Mouse (Mus musculus): ENCODE data around the gene Zfp296. TPM values are rescaled to one million over a fixed set of nuclear protein-coding genes. Genes with fewer than 3 reads are reported as not detected.

The Zfp296 gene
- polyA plus RNA-seq, 1 experiment from 2014 or later, result 0.32 TPM

Other genes starting within 250 kb of the Zfp296 start
- 59.2 and 66.0 TPM in 2 replicates for gene Ercc1, start 232.5 kb upstream of the Zfp296 start, polyA plus RNA-seq (2016; fragmentation: Nextera tagmentation; extraction: Ambion mirVana)
- 17.6 and 18.4 TPM in 2 replicates for gene Cd3eap, start 217.8 kb upstream of the Zfp296 start, polyA plus RNA-seq (2016; fragmentation: Nextera tagmentation; extraction: Ambion mirVana)
- 17.5 and 19.4 TPM in 2 replicates for gene Ppp1r13l, start 217.5 kb upstream of the Zfp296 start, polyA plus RNA-seq (2016; fragmentation: Nextera tagmentation; extraction: Ambion mirVana)
- gene Ercc2, start 195.3 kb upstream of the Zfp296 start, polyA plus RNA-seq (2016; fragmentation: Nextera tagmentation; extraction: Ambion mirVana), result 15.9 and 17.5 TPM in 2 replicates
- 4.2 and 4.6 TPM in 2 replicates for gene Klc3, start 173.2 kb upstream of the Zfp296 start, polyA plus RNA-seq (2016; fragmentation: Nextera tagmentation; extraction: Ambion mirVana)
- 60.6 and 62.3 TPM in 2 replicates for gene Ckm, start 172.5 kb upstream of the Zfp296 start, polyA plus RNA-seq (2016; fragmentation: Nextera tagmentation; extraction: Ambion mirVana)
- 11.4 and 11.7 TPM in 2 replicates for gene Mark4, start 118.5 kb upstream of the Zfp296 start, polyA plus RNA-seq (2016; fragmentation: Nextera tagmentation; extraction: Ambion mirVana)
- 2.9 and 3.1 TPM in 2 replicates for gene Exoc3l2, start 114.0 kb upstream of the Zfp296 start, polyA plus RNA-seq (2016; fragmentation: Nextera tagmentation; extraction: Ambion mirVana)
- 2.4 TPM in 2 replicates for gene Bloc1s3, start 68.9 kb upstream of the Zfp296 start, polyA plus RNA-seq (2016; fragmentation: Nextera tagmentation; extraction: Ambion mirVana)
- gene Trappc6a, start 68.9 kb upstream of the Zfp296 start, polyA plus RNA-seq (2016; fragmentation: Nextera tagmentation; extraction: Ambion mirVana), result 66.4 and 74.0 TPM in 2 replicates
- 0.08 TPM in 1 of 2 replicates, not detected in the other for gene Nkpd1, start 59.4 kb upstream of the Zfp296 start, polyA plus RNA-seq (2016; fragmentation: Nextera tagmentation; extraction: Ambion mirVana)
- 26.2 and 26.5 TPM in 2 replicates for gene Ppp1r37, start 14.2 kb upstream of the Zfp296 start, polyA plus RNA-seq (2016; fragmentation: Nextera tagmentation; extraction: Ambion mirVana)
- gene Gemin7, start 308 bp downstream of the Zfp296 start, polyA plus RNA-seq (2016; fragmentation: Nextera tagmentation; extraction: Ambion mirVana), result 118 and 121 TPM in 2 replicates
- 37.1 and 40.6 TPM in 2 replicates for gene Clasrp, start 27.2 kb downstream of the Zfp296 start, polyA plus RNA-seq (2016; fragmentation: Nextera tagmentation; extraction: Ambion mirVana)
- 4.6 and 4.7 TPM in 2 replicates for gene Relb, start 52.2 kb downstream of the Zfp296 start, polyA plus RNA-seq (2016; fragmentation: Nextera tagmentation; extraction: Ambion mirVana)
- gene Clptm1, start 87.7 kb downstream of the Zfp296 start, polyA plus RNA-seq (2016; fragmentation: Nextera tagmentation; extraction: Ambion mirVana), result 99.8 and 107 TPM in 2 replicates
- gene Apoc2, start 100.7 kb downstream of the Zfp296 start, polyA plus RNA-seq (2016; fragmentation: Nextera tagmentation; extraction: Ambion mirVana), result 1.6 and 5.4 TPM in 2 replicates
- gene Gm44805, start 104.1 kb downstream of the Zfp296 start, polyA plus RNA-seq (2016; fragmentation: Nextera tagmentation; extraction: Ambion mirVana), result not detected in 2 replicates
- gene Apoc4, start 104.2 kb downstream of the Zfp296 start, polyA plus RNA-seq (2016; fragmentation: Nextera tagmentation; extraction: Ambion mirVana), result 0.41 TPM in 1 of 2 replicates, not detected in the other
- gene Apoc1, start 115.4 kb downstream of the Zfp296 start, polyA plus RNA-seq (2016; fragmentation: Nextera tagmentation; extraction: Ambion mirVana), result 6.7 and 8.9 TPM in 2 replicates
- gene Apoe, start 121.9 kb downstream of the Zfp296 start, polyA plus RNA-seq (2016; fragmentation: Nextera tagmentation; extraction: Ambion mirVana), result 399 and 400 TPM in 2 replicates
- 160 and 166 TPM in 2 replicates for gene Tomm40, start 138.2 kb downstream of the Zfp296 start, polyA plus RNA-seq (2016; fragmentation: Nextera tagmentation; extraction: Ambion mirVana)
- 99.1 and 101 TPM in 2 replicates for gene Nectin2, start 173.2 kb downstream of the Zfp296 start, polyA plus RNA-seq (2016; fragmentation: Nextera tagmentation; extraction: Ambion mirVana)
- gene Bcam, start 193.7 kb downstream of the Zfp296 start, polyA plus RNA-seq (2016; fragmentation: Nextera tagmentation; extraction: Ambion mirVana), result 232 and 245 TPM in 2 replicates
- gene Cblc, start 219.5 kb downstream of the Zfp296 start, polyA plus RNA-seq (2016; fragmentation: Nextera tagmentation; extraction: Ambion mirVana), result 0.27 TPM in 1 of 2 replicates, not detected in the other
- gene Bcl3, start 245.5 kb downstream of the Zfp296 start, polyA plus RNA-seq (2016; fragmentation: Nextera tagmentation; extraction: Ambion mirVana), result 1.4 and 1.7 TPM in 2 replicates

Data from heart, embryonic 12.5 days (tissue).